Mouse (Mus musculus): ENCODE results near the gene N4bp2. TPM values are rescaled to one million over a fixed set of nuclear protein-coding genes. Genes with fewer than 3 reads are reported as not detected.
"Not testable (repeated sequence)": the region's sequence is repeated elsewhere in the genome, so short reads cannot be mapped to it uniquely, and the experiment has no call there.

The N4bp2 gene
- polyA plus RNA-seq, 1 experiment from 2014 or later = 22.0 TPM

DNA sequence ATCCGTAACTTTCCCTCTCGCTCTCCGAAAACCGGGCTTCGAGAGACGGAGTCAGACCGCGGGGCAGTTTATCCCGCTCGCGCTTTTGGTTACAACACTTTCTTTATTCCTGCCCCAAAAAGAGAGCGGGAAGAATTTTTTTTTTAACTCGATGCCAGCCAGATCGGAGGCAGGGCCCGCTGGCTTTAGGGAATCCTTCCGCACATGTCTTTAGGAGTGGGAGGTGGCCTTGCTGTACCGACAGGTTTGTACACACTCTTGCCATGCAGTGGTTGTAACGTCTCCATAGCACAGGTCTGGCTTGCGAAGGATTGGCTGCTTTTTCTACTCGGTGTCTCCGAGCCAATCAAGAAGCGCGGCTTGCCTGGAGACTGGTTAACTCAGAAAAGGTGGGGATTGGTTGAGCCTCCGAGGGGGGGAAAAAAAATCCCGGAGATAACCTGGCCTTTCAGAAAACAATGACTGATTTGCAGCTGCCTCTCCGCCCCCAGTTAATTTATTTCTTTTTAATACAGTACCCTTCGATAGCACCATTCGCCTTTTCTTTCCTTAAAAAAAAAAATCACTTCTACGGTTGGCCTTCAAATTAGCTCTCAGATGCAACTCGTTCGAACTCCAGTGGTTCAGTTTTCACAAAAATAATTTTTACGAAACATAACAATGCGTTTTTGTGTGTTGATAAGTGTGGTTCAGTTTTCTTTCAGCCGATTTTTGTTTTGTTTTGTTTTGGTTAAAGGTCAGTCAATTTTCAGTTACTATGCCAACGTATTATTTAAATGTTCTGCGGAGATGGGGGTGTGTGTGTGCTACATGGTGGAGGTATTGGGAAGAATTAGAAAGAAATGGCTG, 1.7 kb downstream of the N4bp2 start:
- peak overlapping the region; percentile 74 for H3K4me2 ChIP-seq (replicated peaks)
- H3K27me3 ChIP-seq = no peaks in the 10 kb centered on the region
- H3K4me1 ChIP-seq = peaks cover 7% of the 10 kb centered on the region
- H3K9ac ChIP-seq = peak overlapping the region; percentile 95
- no peaks in the 10 kb centered on the region for H3K9me3 ChIP-seq (replicated peaks)
- 4% methylated on average over 36 of the region's 36 CpGs for WGBS
- H3K36me3 ChIP-seq = no peaks in the 10 kb centered on the region; the same call in 1 of the 2 replicates
- H3K27ac ChIP-seq (replicated peaks) = peak overlapping the region; percentile 100
- peak; percentile 86 for ATAC-seq (ENCODE audit: insufficient number of reproducible peaks, low FRiP score, low TSS enrichment, low read depth)
- H3K4me3 ChIP-seq (replicated peaks) = peak overlapping the region; percentile 88

DNA sequence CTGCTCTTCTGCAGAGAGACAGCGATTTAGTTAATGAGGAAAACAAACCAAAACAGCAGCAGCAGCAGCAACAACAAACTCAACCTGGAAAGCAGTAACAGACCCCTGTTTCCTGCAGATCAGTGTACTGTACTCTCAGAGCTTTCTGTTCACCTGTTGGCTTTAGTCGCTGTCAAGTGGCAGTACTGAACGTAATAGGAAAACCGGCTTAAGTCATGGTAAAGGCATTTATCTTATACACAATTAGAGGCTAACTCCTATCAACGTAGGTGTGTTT, 2.3 kb downstream of the N4bp2 start:
- Histone ChIP-seq H3K9me3 (replicated peaks) (no peaks in the 10 kb centered on the region), H3K27me3 (no peaks in the 10 kb centered on the region), H3K9ac (no peak overlapping the region), H3K4me3 (replicated peaks) (peak overlapping the region; percentile 88), H3K4me2 (replicated peaks) (peak overlapping the region; percentile 74), H3K27ac (replicated peaks) (peak overlapping the region; percentile 100), H3K36me3 (no peaks in the 10 kb centered on the region; the same call in 1 of the 2 replicates), H3K4me1 (peaks cover 7% of the 10 kb centered on the region)
- 51% methylated on average over 5 of the region's 5 CpGs for WGBS
- ATAC-seq (ENCODE audit: insufficient number of reproducible peaks, low FRiP score, low TSS enrichment, low read depth) = no peak

DNA sequence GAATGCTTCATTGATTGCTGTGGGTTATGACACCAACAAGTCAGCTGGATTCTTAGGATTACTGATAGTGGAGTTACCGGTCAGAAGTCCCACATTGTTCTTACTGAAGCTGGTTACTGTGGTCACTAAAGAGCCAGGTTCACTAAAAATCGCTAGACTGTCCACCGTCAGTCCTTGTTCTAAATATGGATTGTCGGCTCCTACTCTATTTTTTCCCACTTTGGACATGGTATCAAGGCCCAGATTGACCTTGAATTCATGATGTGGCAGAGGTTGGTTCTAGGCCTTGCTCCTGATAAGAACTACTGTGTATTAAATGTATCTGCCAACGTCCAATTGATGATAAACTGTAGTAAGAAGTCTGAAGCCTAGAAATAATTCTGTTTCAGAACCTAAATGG, 4.7 kb downstream of the N4bp2 start:
- H3K27ac ChIP-seq (replicated peaks) = no peak overlapping the region
- H3K9me3 ChIP-seq (replicated peaks) = no peaks in the 10 kb centered on the region
- 88% methylated on average over 5 of the region's 5 CpGs for WGBS
- no peak overlapping the region for H3K4me2 ChIP-seq (replicated peaks)
- H3K27me3 ChIP-seq = no peaks in the 10 kb centered on the region
- ATAC-seq (ENCODE audit: insufficient number of reproducible peaks, low FRiP score, low TSS enrichment, low read depth) = no peak
- no peak overlapping the region for H3K9ac ChIP-seq
- no peaks in the 10 kb centered on the region; the same call in 1 of the 2 replicates for H3K36me3 ChIP-seq
- no peak overlapping the region for H3K4me3 ChIP-seq (replicated peaks)
- H3K4me1 ChIP-seq = peaks cover 7% of the 10 kb centered on the region

DNA sequence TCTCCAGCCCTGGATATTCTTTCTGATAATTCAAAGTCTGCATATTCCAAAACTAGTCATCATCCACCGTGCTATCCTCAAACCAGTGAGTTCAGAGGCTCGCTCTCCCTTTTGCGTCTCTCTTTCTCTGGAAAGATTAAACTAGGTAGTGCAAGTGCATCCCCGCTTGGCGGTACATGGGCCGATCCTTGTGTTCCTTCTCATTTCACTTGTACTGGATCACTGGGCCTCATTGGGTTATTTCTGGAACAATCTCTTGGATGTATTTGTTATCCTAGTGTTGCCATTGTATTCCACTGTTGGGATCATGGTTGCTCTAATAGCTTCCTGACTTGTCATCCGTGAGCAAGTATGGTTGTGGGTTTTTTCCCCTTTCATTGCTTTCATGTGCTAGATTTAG, 6.7 kb downstream of the N4bp2 start:
- Histone ChIP-seq H3K27ac (replicated peaks) (no peak overlapping the region), H3K36me3 (no peaks in the 10 kb centered on the region; the same call in 1 of the 2 replicates), H3K27me3 (no peaks in the 10 kb centered on the region), H3K9me3 (replicated peaks) (no peaks in the 10 kb centered on the region), H3K9ac (no peak overlapping the region), H3K4me1 (peaks cover 7% of the 10 kb centered on the region), H3K4me2 (replicated peaks) (no peak overlapping the region), H3K4me3 (replicated peaks) (no peak overlapping the region)
- no peak for ATAC-seq (ENCODE audit: insufficient number of reproducible peaks, low FRiP score, low TSS enrichment, low read depth)
- 91% methylated on average over 7 of the region's 7 CpGs for WGBS

DNA sequence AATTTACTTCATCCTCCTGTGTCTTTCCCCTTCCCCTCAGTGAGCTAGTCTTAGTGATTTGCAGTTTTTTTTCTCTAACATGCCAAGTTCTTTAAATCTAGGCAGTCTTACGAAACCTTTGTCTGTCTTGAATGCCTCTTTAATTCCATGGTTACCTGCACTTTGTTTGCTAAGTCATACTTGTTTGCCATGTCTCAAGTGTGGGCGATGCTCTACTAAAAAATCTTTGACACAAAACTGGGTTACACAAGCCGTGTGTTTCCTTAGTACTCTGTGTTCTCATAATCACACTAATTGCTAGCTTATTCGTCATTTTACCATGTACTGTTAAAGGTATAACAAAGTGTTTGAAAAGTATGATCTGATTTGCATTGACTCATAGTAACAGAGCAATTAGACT, 7.2 kb downstream of the N4bp2 start:
- Histone ChIP-seq H3K36me3 (peaks cover 1% of the 10 kb centered on the region; the same call in 1 of the 2 replicates), H3K4me1 (peaks cover 4% of the 10 kb centered on the region), H3K9ac (no peak overlapping the region), H3K4me3 (replicated peaks) (no peak overlapping the region), H3K27ac (replicated peaks) (no peak overlapping the region), H3K27me3 (no peaks in the 10 kb centered on the region), H3K4me2 (replicated peaks) (no peak overlapping the region), H3K9me3 (replicated peaks) (no peaks in the 10 kb centered on the region)
- no peak for ATAC-seq (ENCODE audit: insufficient number of reproducible peaks, low FRiP score, low TSS enrichment, low read depth)
- 74% methylated on average over 4 of the region's 4 CpGs for WGBS

DNA sequence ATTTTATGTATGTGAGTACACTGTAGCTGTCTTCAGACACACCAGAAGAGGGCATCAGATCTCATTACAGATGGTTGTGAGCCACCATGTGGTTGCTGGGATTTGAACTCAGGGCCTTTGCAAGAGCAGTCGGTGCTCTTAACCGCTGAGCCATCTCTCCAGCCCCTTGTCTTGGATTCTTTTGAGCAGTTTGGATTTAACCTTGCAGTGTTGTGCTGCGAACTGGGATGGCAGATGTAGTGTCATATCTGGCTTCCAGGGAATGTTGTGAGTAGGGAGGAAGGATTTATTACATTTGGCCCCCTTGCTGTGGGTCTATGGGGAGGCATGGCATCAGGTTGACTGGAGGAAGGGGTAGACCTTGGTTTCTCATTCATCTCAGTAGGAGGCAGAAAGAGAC, 10.6 kb downstream of the N4bp2 start:
- H3K36me3 ChIP-seq = peaks cover 21% of the 10 kb centered on the region
- not testable (repeated sequence) for H3K4me1 ChIP-seq; H3K4me2 ChIP-seq (replicated peaks); H3K27me3 ChIP-seq; H3K9me3 ChIP-seq (replicated peaks); H3K4me3 ChIP-seq (replicated peaks); H3K9ac ChIP-seq; H3K27ac ChIP-seq (replicated peaks); ATAC-seq (ENCODE audit: insufficient number of reproducible peaks, low FRiP score, low TSS enrichment, low read depth)
- 99% methylated on average over 3 of the region's 3 CpGs for WGBS

DNA sequence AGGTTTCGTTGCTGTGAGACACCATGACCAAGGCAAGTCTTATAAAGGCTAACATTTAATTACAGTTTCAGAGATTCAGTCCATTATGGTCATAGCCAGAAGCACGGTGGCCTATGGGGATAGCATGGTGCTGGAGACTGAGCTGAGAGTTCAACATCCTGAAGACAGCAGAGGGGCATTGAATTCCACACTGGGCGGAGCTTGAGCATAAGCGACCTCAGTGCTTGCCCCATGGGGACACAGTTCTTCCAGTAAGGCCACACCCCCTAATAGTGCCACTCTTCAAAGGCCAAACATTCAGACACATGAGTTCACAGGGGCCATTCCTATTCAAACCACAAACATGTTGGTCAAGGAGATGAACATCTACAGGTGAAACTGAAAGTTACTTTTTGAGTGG, 12.8 kb downstream of the N4bp2 start:
- Histone ChIP-seq H3K36me3 (peaks cover 24% of the 10 kb centered on the region), H3K4me3 (replicated peaks) (no peak overlapping the region), H3K4me2 (replicated peaks) (no peak overlapping the region), H3K4me1 (no peaks in the 10 kb centered on the region), H3K9ac (no peak overlapping the region), H3K9me3 (replicated peaks) (no peaks in the 10 kb centered on the region), H3K27ac (replicated peaks) (no peak overlapping the region), H3K27me3 (no peaks in the 10 kb centered on the region)
- no peak for ATAC-seq (ENCODE audit: insufficient number of reproducible peaks, low FRiP score, low TSS enrichment, low read depth)
- WGBS = 81% methylated on average over 4 of the region's 4 CpGs

DNA sequence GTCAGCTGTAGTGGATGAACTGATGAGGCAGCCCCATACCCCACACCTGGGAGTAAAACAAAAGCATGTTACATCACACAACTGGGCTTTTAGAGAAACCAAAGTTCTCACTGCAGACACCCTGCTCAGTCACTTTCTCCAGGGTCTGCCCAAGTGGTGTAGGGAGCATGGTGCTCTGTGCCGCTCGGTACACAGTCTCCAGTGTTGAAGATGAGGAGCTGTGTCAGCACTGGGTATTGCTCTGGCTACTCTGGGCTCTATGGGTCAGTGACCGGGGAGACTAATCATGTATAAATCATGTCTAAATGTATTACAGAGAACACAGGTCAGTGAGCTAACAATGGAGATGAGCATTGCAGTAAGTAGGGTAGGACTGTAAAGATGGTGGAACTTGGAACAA, 13.6 kb downstream of the N4bp2 start:
- no peak for ATAC-seq (ENCODE audit: insufficient number of reproducible peaks, low FRiP score, low TSS enrichment, low read depth)
- no peaks in the 10 kb centered on the region for H3K9me3 ChIP-seq (replicated peaks)
- no peaks in the 10 kb centered on the region for H3K27me3 ChIP-seq
- H3K4me1 ChIP-seq = no peaks in the 10 kb centered on the region
- H3K4me3 ChIP-seq (replicated peaks) = no peak overlapping the region
- 95% methylated on average over 3 of the region's 3 CpGs for WGBS
- peaks cover 26% of the 10 kb centered on the region for H3K36me3 ChIP-seq
- H3K27ac ChIP-seq (replicated peaks) = no peak overlapping the region
- H3K9ac ChIP-seq = no peak overlapping the region
- H3K4me2 ChIP-seq (replicated peaks) = no peak overlapping the region

DNA sequence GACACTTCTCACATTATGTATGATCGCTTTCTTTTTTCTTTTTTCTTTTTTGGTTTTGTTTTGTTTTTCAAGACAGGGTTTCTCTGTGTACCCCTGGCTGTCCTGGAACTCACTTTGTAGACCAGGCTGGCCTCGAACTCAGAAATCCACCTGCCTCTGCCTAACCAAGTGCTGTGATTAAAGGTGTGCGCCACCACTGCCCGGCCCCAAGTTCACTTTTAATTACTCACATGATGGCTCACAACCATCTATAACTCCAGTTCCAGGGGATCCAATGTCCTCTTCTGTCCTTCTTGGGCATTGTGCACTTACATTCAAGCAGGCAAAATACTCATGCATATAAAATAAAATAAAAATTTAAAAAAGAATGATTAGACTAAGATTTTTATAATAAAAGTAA, 15.7 kb downstream of the N4bp2 start:
- not testable (repeated sequence) for H3K27me3 ChIP-seq; H3K9ac ChIP-seq; H3K9me3 ChIP-seq (replicated peaks); H3K27ac ChIP-seq (replicated peaks); ATAC-seq (ENCODE audit: insufficient number of reproducible peaks, low FRiP score, low TSS enrichment, low read depth); H3K4me2 ChIP-seq (replicated peaks); H3K4me3 ChIP-seq (replicated peaks); H3K4me1 ChIP-seq
- peaks cover 38% of the 10 kb centered on the region for H3K36me3 ChIP-seq
- WGBS = 93% methylated on average over 4 of the region's 4 CpGs

DNA sequence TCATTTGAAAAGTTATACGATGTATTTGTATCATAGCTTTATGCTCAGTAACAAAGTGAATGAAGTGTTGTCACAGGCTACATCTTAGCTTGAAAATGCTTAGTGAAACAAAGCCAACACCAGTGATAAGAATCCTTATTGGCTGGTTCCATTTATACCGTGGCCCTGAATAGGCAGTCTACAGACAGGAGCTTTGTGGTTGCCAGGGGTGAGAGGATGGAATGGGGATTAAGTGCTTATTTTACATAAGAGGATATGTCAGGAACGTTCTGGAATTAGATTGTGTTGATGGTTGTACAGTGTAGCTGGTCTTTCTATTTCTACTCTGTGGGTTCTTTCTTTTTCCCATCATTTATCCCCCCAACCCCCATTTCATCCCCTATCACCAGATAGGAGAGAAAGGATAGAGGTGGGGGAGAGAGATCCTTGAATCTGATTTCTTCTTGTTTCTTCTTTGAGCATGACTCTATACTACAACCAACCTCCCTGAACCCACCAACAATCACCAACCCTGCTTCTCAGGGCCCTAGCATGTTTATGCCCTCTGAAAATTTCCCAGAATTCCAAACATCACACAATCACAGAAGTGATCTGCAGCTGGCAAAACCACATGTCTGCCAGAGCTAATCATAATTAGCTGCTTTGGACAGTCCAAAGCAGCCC, 16.2 kb downstream of the N4bp2 start:
- ATAC-seq (ENCODE audit: insufficient number of reproducible peaks, low FRiP score, low TSS enrichment, low read depth) = no peak
- 79% methylated on average over 3 of the region's 3 CpGs for WGBS
- Histone ChIP-seq H3K4me2 (replicated peaks) (no peak overlapping the region), H3K36me3 (peaks cover 38% of the 10 kb centered on the region), H3K4me1 (no peaks in the 10 kb centered on the region), H3K27ac (replicated peaks) (no peak overlapping the region), H3K27me3 (no peaks in the 10 kb centered on the region), H3K9ac (no peak overlapping the region), H3K9me3 (replicated peaks) (no peaks in the 10 kb centered on the region), H3K4me3 (replicated peaks) (no peak overlapping the region)

DNA sequence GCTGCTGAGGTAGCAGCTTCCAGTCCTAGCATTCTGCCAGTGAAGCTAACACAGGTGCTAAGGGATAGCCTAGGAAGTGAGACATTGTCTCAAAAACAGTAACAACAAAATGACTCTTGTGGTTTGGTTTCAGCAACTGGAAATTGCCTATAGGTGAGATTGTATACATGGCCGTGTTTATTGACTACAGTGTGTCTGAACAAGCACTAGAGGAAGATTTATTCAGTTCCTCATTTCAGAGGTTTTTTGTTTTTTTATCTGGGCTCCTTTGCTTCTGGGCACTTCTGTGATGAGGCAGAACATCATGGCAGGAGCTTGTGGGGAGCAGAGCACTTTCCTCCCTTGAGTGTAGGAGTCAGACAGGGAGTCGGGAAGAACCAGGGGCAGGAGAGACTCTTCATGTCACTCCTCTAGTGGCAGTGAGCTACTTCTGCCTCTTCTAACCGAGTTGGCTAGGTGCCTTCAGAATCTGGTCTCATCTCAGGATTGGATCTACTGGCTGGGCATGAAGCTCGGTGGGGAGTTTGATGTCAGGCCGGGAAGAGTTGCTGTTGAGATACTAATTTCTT, 17.9 kb downstream of the N4bp2 start:
- 79% methylated on average over 5 of the region's 5 CpGs for WGBS

More for the DNA sequence above, 17.9 kb downstream of the N4bp2 start:
- no peak for ATAC-seq (ENCODE audit: insufficient number of reproducible peaks, low FRiP score, low TSS enrichment, low read depth)
- H3K9ac ChIP-seq = no peak overlapping the region
- H3K9me3 ChIP-seq (replicated peaks) = no peaks in the 10 kb centered on the region
- peaks cover 35% of the 10 kb centered on the region for H3K36me3 ChIP-seq
- no peak overlapping the region for H3K4me2 ChIP-seq (replicated peaks)
- no peaks in the 10 kb centered on the region for H3K27me3 ChIP-seq
- no peak overlapping the region for H3K27ac ChIP-seq (replicated peaks)
- no peak overlapping the region for H3K4me3 ChIP-seq (replicated peaks)
- no peaks in the 10 kb centered on the region for H3K4me1 ChIP-seq
